Mouse (Mus musculus): ENCODE measurements around the gene Esp1. TPM values are rescaled to one million over a fixed set of nuclear protein-coding genes. Genes with fewer than 3 reads are reported as not detected.
"Not testable (repeated sequence)": the region's sequence is repeated elsewhere in the genome, so short reads cannot be mapped to it uniquely, and the experiment has no call there.

Gene Esp1
- not detected in 2 replicates for polyA plus RNA-seq (2015; fragmentation: Nextera tagmentation; extraction: Ambion mirVana)

DNA sequence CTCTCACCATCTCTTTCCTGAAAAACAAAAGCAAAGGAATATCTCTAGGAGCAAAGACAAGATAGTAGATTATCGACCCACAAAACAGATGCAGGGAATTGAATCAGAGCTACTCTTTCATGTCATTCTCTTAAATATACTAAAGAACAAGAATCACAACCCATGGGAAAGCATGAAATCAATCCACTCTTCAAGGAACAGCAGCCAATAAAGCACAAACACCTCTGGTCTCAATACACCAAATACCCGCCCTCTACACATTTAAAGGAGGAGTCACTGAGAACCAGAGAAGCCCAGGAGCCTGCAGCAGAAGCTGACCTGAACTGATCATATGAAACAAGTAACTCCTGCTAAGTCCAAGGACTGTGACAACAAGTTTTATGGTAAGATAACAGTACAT, at the start of gene Esp1:
Esp1 (plus strand) TSS at position 301 of the 400 bp plus-strand sequence.
- Histone ChIP-seq H3K27me3 (replicated peaks) (no peaks in the 10 kb centered on the region), H3K4me3 (replicated peaks) (no peak within 1 kb of the TSS), H3K9me3 (no peaks in the 10 kb centered on the region), H3K4me2 (no peak within 1 kb of the TSS), H3K36me3 (no peaks in the 10 kb centered on the region), H3K9ac (no peak within 1 kb of the TSS), H3K4me1 (no peaks in the 10 kb centered on the region), H3K27ac (no peak within 1 kb of the TSS)
- no peak for ATAC-seq (ENCODE audit: insufficient read depth, low FRiP score, low read depth)
- WGBS: 83% methylated on average over 2 of the region's 2 CpGs

- no peak for ATAC-seq (ENCODE audit: insufficient read depth, low FRiP score, low read depth)
- Histone ChIP-seq H3K9ac (no peak overlapping the region), H3K27me3 (replicated peaks) (no peaks in the 10 kb centered on the region), H3K9me3 (no peaks in the 10 kb centered on the region), H3K36me3 (no peaks in the 10 kb centered on the region), H3K27ac (no peak overlapping the region), H3K4me1 (no peaks in the 10 kb centered on the region), H3K4me2 (no peak overlapping the region), H3K4me3 (replicated peaks) (no peak overlapping the region)
Measured at GRCm38 (mm10) chr17:40716273-40716672, 10.6 kb upstream of the Esp1 start.

DNA sequence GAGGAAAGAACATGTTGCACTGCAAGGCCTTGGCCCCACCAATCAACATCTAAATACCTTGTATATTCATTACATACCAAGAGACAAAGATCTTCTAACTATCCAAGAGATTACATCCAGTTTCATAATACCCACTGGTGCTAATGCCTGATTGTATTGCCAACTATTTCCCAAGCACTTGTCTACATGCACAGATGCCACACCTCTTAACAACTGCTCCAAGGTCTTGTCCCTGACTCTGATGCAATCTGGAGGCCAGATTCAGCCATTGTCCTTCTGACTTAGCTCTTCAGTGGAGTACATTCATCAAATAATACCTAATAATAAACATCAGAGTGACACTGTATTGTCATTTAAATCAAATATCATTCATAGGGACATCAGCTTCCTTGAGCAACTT, 9.9 kb upstream of the Esp1 start:
- H3K27me3 ChIP-seq (replicated peaks); H3K4me2 ChIP-seq; H3K4me3 ChIP-seq (replicated peaks); H3K36me3 ChIP-seq; H3K9me3 ChIP-seq; H3K9ac ChIP-seq; H3K4me1 ChIP-seq; ATAC-seq (ENCODE audit: insufficient read depth, low FRiP score, low read depth); H3K27ac ChIP-seq: not testable (repeated sequence)

GRCm38 (mm10) chr17:40731296-40731695, 4.4 kb downstream of the Esp1 start:
- 77% methylated on average over 2 of the region's 2 CpGs for WGBS
- no peak overlapping the region for H3K9ac ChIP-seq
- ATAC-seq (ENCODE audit: insufficient read depth, low FRiP score, low read depth): no peak

DNA sequence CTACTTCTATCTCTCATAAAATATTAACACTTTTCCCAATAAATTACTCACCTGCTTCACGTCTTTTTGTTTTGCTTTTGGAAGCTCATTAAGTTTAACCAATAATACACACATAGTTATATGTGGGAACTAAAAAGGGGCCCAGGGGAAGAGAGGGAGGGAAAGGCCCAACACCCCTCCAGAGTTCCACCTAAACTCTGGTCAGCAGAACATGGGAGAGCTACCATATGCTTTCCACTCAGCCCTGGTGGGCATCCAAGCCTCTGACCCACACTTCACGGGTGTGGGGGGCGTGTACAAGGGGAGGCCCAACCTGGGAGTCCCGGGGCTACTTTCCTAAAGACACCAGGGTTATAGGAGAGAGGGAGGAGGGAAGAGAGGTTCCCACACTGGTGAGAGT, 4.8 kb downstream of the Esp1 start:
- Histone ChIP-seq H3K4me2 (no peak overlapping the region), H3K9ac (no peak overlapping the region), H3K27ac (no peak overlapping the region), H3K36me3 (no peaks in the 10 kb centered on the region), H3K4me3 (replicated peaks) (no peak overlapping the region), H3K4me1 (no peaks in the 10 kb centered on the region), H3K9me3 (no peaks in the 10 kb centered on the region), H3K27me3 (replicated peaks) (no peaks in the 10 kb centered on the region)
- no peak for ATAC-seq (ENCODE audit: insufficient read depth, low FRiP score, low read depth)
- 55% methylated on average over 4 of the region's 4 CpGs for WGBS

More at GRCm38 (mm10) chr17:40731296-40731695, 4.4 kb downstream of the Esp1 start:
- H3K36me3 ChIP-seq: no peaks in the 10 kb centered on the region
- no peak overlapping the region for H3K4me3 ChIP-seq (replicated peaks)
- H3K27me3 ChIP-seq (replicated peaks): no peaks in the 10 kb centered on the region
- H3K4me2 ChIP-seq: no peak overlapping the region
- no peaks in the 10 kb centered on the region for H3K9me3 ChIP-seq
- H3K4me1 ChIP-seq: no peaks in the 10 kb centered on the region
- no peak overlapping the region for H3K27ac ChIP-seq

DNA sequence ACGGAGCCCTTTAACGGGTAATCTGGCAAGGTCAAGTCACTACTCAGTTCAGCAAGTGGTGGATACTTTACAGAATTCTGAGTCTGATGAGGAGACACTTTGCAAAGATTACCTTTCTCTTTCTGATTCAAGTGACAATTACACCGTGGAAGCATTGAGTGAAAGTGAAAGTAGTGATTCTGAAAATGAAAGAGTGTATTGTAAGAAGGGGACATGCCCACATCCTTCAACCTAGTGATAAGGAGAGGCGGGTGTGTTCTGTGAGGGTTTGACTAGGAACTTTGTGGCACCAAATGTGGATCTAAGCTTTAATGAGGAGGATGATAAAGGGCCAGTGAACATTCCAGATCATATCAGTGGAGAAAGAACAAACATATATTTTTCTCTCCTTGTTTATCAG, 36.7 kb downstream of the Esp1 start:
- H3K4me2 ChIP-seq: no peak overlapping the region
- no peaks in the 10 kb centered on the region for H3K27me3 ChIP-seq (replicated peaks)
- no peaks in the 10 kb centered on the region for H3K36me3 ChIP-seq
- no peak overlapping the region for H3K9ac ChIP-seq
- no peak overlapping the region for H3K27ac ChIP-seq
- H3K4me1 ChIP-seq: no peaks in the 10 kb centered on the region
- no peaks in the 10 kb centered on the region for H3K9me3 ChIP-seq
- ATAC-seq (ENCODE audit: insufficient read depth, low FRiP score, low read depth): no peak
- WGBS: 75% methylated on average over 4 of the region's 4 CpGs
- no peak overlapping the region for H3K4me3 ChIP-seq (replicated peaks)

GRCm38 (mm10) chr17:40767120-40767519, 40.2 kb downstream of the Esp1 start:
- no peaks in the 10 kb centered on the region for H3K4me1 ChIP-seq
- no peaks in the 10 kb centered on the region for H3K9me3 ChIP-seq
- H3K27ac ChIP-seq: no peak overlapping the region
- ATAC-seq (ENCODE audit: insufficient read depth, low FRiP score, low read depth): no peak
- no peaks in the 10 kb centered on the region for H3K36me3 ChIP-seq
- H3K4me3 ChIP-seq (replicated peaks): no peak overlapping the region
- no peak overlapping the region for H3K9ac ChIP-seq
- no peak overlapping the region for H3K4me2 ChIP-seq
- 82% methylated on average over 1 of the region's 1 CpGs for WGBS
- H3K27me3 ChIP-seq (replicated peaks): no peaks in the 10 kb centered on the region

Other genes starting within 250 kb of the Esp1 start
- gene Esp8, start 207.1 kb upstream of the Esp1 start, polyA plus RNA-seq (2015; fragmentation: Nextera tagmentation; extraction: Ambion mirVana): 0.37 and 0.39 TPM in 2 replicates
- not detected in 2 replicates for gene Esp6, start 165.6 kb upstream of the Esp1 start, polyA plus RNA-seq (2015; fragmentation: Nextera tagmentation; extraction: Ambion mirVana)
- not detected in 2 replicates for gene Esp4, start 128.5 kb upstream of the Esp1 start, polyA plus RNA-seq (2015; fragmentation: Nextera tagmentation; extraction: Ambion mirVana)
- not detected in 2 replicates for gene Esp3, start 95.0 kb upstream of the Esp1 start, polyA plus RNA-seq (2015; fragmentation: Nextera tagmentation; extraction: Ambion mirVana)
- not detected in 2 replicates for gene Crisp2, start 79.9 kb downstream of the Esp1 start, polyA plus RNA-seq (2015; fragmentation: Nextera tagmentation; extraction: Ambion mirVana)
- 7.1 and 16.6 TPM in 2 replicates for gene Rhag, start 84.0 kb downstream of the Esp1 start, polyA plus RNA-seq (2015; fragmentation: Nextera tagmentation; extraction: Ambion mirVana)
- gene 9130008F23Rik, start 153.4 kb downstream of the Esp1 start, polyA plus RNA-seq (2015; fragmentation: Nextera tagmentation; extraction: Ambion mirVana): 4.6 and 5.4 TPM in 2 replicates
- not detected in 2 replicates for gene Glyatl3, start 187.2 kb downstream of the Esp1 start, polyA plus RNA-seq (2015; fragmentation: Nextera tagmentation; extraction: Ambion mirVana)
- 41.2 and 41.4 TPM in 2 replicates for gene Mut, start 207.6 kb downstream of the Esp1 start, polyA plus RNA-seq (2015; fragmentation: Nextera tagmentation; extraction: Ambion mirVana)
- gene Cenpq, start 207.9 kb downstream of the Esp1 start, polyA plus RNA-seq (2015; fragmentation: Nextera tagmentation; extraction: Ambion mirVana): 21.1 and 24.2 TPM in 2 replicates